Mouse (Mus musculus) cerebellum, postnatal 25 days (tissue): ENCODE measurements around the gene Serpinb6d.
A peak's percentile ranks its signal among the peaks of the same experiment; 100 is the strongest.

ENCODE experiments used
- DNase-seq, 2 experiments: peaks; one replicate each; pipeline ENCODE4 v3.0.0; 2021; ENCODE audit warnings: mixed read lengths in 2 of 2

Gene Serpinb6d

GRCm38 (mm10) chr13:33661105-33661504 is at the start of gene Serpinb6d:
TSS of gene Serpinb6d (plus strand) at chr13:33661405.
- peak in 1 of 2 experiments; percentile 1 for DNase-seq

- no peak for DNase-seq
Measured at GRCm38 (mm10) chr13:33622921-33623320, 38.3 kb upstream of the Serpinb6d start.

GRCm38 (mm10) chr13:33642540-33642939 is 18.7 kb upstream of the Serpinb6d start:
- DNase-seq: no peak

GRCm38 (mm10) chr13:33662550-33662949 is 1.3 kb downstream of the Serpinb6d start:
- DNase-seq: no peak

- no peak for DNase-seq
Measured at GRCm38 (mm10) chr13:33720296-33720695, 59.1 kb downstream of the Serpinb6d start.
